Mouse (Mus musculus): Measurements from ENCODE around the gene Zdhhc14. TPM values are rescaled to one million over a fixed set of nuclear protein-coding genes. Genes with fewer than 3 reads are reported as not detected.
A peak's percentile ranks its signal among the peaks of the same experiment; 100 is the strongest.

The Zdhhc14 gene
- total RNA-seq, 2 experiments from 2014 or later: 46.3 to 57.8 TPM

DNA sequence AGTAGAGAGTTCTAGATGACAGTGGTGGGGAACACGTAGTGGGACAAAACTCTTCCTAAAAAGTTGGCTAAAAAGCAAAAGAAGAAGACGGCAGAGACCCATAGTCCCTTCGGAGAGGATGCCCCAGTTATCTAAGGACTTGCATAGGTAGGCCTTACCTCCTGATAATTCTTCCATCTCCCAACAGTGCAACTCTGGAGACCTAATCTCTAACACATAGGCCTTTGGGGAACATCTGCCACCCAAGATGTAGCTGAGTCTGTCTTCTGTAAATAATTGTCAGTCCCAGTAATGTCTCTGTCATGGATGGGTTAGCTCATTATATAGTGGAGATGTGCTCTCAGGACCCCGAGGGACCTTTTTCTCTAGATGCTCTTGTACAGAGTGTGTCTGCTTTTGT lies 6.6 kb downstream of the Zdhhc14 start:
- ATAC-seq (replicated peaks; ENCODE audit: low FRiP score, poor library complexity, severe bottlenecking): peak; percentile 60

GRCm38 (mm10) chr17:5503981-5504760 lies 11.8 kb downstream of the Zdhhc14 start:
- ATAC-seq (replicated peaks; ENCODE audit: low FRiP score, poor library complexity, severe bottlenecking): no peak

- ATAC-seq (replicated peaks; ENCODE audit: low FRiP score, poor library complexity, severe bottlenecking): peak; percentile 54
Observed at GRCm38 (mm10) chr17:5504969-5505368, 12.6 kb downstream of the Zdhhc14 start.

GRCm38 (mm10) chr17:5506553-5506952 lies 14.2 kb downstream of the Zdhhc14 start:
- peak; percentile 56 for ATAC-seq (replicated peaks; ENCODE audit: low FRiP score, poor library complexity, severe bottlenecking)

- ATAC-seq (replicated peaks; ENCODE audit: low FRiP score, poor library complexity, severe bottlenecking): peak; percentile 85
Observed at GRCm38 (mm10) chr17:5506988-5507387, 14.6 kb downstream of the Zdhhc14 start.

DNA sequence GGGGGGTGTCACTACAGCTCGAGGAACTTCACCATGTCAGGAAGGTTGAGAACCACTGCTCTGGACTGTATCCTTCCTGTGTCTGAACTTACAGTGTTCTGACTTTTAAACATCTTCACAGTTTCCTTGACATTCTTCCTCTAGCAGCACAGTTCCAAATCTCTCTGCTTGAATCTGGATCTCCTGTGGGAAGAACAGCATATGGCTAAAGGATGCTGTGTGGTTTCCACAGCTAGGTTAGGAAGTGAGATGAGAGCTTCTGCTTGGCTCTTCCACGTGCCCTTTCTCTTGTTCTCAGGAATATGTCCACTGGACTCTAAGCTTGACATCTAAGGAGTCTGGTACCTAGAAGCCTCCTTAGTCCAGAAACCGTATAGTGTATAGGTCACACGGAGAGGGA lies 15.7 kb downstream of the Zdhhc14 start:
- ATAC-seq (replicated peaks; ENCODE audit: low FRiP score, poor library complexity, severe bottlenecking): no peak

DNA sequence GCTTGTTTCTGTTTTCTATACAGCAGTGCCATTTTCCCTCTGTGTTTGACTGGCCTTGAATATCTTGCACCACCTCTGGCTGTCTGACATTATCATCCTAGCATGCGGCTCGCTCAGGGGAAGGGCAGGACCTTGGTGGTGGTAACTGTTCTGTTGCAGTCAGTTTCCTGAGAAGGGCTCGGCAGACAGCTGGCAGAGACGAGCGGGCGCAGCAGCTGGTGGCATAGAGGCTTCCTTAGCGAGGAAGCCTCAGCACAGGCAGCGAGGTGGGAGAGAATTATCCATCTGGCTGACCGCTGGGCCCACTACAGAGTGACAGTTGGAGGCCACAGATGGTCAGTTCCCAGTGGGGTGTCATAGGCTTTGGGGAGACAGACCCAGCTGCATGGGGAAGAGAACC lies 18.2 kb downstream of the Zdhhc14 start:
- ATAC-seq (replicated peaks; ENCODE audit: low FRiP score, poor library complexity, severe bottlenecking): peak; percentile 54

DNA sequence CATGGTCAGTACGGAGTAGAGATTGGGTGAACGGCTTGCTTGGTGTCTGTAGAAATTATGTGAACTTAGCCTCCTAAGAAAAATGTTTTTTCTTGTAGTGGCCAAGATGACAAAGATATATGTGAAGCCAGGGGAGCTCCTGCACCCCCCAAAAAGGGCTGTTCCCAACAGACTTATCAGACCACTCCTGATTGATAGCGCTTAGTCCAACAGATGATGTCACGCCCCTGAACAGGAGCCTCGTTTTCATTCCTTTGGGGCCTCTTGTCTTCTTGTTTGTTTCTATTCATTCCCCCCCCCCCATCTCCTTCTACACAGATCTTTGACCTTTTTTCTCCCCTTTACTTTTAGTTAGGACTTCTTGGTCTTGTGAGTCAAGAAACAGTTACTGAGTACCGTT lies 19.4 kb downstream of the Zdhhc14 start:
- ATAC-seq (replicated peaks; ENCODE audit: low FRiP score, poor library complexity, severe bottlenecking): no peak

GRCm38 (mm10) chr17:5519466-5519865 lies 27.1 kb downstream of the Zdhhc14 start:
- ATAC-seq (replicated peaks; ENCODE audit: low FRiP score, poor library complexity, severe bottlenecking): no peak

DNA sequence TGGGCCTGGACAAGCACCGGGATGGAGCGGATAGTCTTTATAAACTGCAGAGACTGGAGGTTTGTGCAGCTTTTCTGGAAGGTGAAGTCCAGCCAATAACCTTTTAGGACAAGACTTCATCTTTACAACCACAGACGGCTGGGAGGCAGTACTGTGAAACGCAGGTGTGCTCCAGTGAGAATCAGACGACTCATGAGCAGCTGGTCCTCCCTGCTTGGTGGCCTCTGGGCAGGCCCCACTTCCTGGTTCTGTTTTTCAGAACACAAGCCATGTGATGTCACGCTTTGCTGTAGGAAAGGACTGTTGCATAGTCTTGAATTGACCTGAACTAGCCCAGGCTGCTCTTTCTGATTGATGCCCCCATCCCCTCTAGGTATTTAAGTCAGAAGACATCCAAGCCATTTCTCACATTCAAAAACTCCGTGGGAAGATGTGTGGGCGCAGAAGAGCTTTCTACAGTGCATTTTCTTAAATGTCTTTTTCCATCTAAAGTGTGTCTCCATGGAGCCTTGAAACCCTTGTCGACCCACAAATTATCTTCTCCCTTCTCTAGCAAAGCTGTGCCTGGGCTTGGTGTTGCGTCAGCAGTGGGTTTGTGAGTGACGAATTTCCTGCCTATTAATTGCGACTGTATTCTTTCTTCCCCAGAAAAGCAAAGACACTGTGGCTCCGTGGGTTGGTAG lies 27.7 kb downstream of the Zdhhc14 start:
- no peak for ATAC-seq (replicated peaks; ENCODE audit: low FRiP score, poor library complexity, severe bottlenecking)

DNA sequence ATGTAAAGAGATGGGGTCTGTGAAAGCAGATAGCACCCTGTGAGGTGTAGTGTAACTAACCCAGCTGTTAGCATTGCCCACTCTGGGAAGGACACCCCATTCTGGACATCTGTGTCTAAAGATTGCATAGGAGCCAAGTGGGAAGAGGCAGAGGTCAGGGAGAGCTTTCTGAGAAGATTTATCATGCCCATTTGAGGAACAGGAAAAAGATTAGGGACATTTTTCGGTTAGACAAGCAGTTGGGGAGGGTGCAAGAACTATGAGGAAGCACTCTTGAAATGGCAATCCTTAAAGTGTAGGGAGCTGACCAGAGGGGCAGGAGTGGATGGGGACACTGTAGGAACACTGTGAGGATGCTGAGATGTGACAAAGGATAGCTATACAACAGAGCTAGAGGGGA lies 29.2 kb downstream of the Zdhhc14 start:
- no peak for ATAC-seq (replicated peaks; ENCODE audit: low FRiP score, poor library complexity, severe bottlenecking)

- ATAC-seq (replicated peaks; ENCODE audit: low FRiP score, poor library complexity, severe bottlenecking): no peak
Observed at GRCm38 (mm10) chr17:5529552-5529951, 37.2 kb downstream of the Zdhhc14 start.

DNA sequence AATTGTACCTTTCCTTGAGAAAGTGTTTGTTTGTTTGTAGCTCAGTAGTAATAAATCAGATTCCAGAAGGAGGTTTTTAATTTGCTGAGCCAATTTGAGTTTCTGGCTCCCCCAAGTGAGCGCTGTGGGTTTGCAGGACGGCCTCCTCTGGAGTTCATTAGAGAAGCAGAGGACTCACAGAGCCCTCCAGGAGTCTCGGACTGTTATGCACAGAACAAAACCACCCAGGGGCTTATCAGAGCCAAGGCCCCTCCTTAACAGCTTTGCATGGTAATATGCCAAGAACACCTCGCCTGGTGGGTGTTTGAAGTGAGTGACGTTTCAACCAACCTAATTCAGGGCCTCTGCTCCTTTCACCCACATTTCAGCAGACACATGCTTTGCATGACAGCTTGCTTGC lies 40.5 kb downstream of the Zdhhc14 start:
- no peak for ATAC-seq (replicated peaks; ENCODE audit: low FRiP score, poor library complexity, severe bottlenecking)

- ATAC-seq (replicated peaks; ENCODE audit: low FRiP score, poor library complexity, severe bottlenecking): no peak; the same call in 1 of the 2 replicates
Observed at GRCm38 (mm10) chr17:5535357-5535756, 43.0 kb downstream of the Zdhhc14 start.

DNA sequence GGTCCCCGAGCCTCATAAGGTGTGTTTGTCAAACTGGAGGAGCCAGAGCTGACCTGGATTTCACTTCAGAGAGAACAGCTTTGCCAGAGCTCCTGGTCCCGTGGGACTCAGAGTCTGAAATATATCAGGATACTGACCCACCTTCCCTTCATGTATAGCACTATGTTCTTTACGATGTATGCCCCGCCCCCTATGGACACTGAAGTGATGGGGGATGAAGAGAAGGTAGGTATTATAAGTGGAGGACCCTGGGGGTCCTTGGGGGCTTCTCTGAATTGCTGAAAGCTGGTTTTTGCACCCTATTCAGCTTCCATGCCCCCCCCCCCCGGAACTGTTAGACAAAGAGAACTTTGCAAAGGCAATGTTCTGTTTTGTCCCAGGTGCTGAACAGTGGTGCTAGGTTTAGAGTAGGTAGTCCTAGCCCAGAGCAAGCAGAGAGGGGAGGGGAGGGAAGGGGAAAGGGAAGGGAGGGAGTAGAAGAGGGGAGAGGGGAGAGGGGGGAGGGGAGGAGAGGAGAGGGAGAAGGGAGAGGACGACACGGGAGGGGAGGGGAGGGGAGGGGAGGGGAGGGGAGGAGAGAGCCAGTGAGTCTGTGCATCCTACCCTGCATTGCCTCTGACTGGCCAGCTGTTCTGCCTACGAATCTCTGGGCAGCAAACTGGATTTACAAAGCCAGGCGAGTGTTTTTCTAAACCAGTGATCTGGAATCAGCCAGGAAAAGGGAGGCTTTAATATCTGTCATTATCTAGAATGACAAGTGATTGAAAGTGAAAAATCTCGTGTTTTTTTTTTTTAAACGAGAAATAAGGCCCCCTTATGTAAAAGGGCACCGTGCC lies 44.1 kb downstream of the Zdhhc14 start:
- no peak for ATAC-seq (replicated peaks; ENCODE audit: low FRiP score, poor library complexity, severe bottlenecking)

- no peak for ATAC-seq (replicated peaks; ENCODE audit: low FRiP score, poor library complexity, severe bottlenecking)
Observed at GRCm38 (mm10) chr17:5537095-5537575, 44.8 kb downstream of the Zdhhc14 start.

GRCm38 (mm10) chr17:5542177-5542576 lies 49.8 kb downstream of the Zdhhc14 start:
- no peak for ATAC-seq (replicated peaks; ENCODE audit: low FRiP score, poor library complexity, severe bottlenecking)

- no peak for ATAC-seq (replicated peaks; ENCODE audit: low FRiP score, poor library complexity, severe bottlenecking)
Observed at GRCm38 (mm10) chr17:5544065-5544464, 51.7 kb downstream of the Zdhhc14 start.

DNA sequence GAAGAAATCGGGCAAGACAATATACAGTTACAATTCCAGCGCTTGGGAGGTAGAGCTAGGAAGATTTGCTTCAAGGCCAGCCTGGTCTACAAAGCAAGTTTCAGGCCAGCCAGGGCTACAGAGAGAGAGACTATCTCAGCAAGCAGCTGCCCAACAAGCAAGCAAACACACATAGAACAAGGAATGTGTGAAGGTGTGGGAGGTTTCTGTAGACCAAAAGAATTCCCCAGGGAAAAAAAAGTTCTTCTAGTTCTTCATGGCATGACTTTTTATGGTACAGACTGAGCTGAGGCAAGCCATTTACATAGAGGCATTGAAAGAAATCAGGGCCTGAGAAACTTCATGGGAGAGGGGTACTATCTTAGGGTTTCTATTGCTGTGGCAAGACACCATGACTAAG lies 52.7 kb downstream of the Zdhhc14 start:
- ATAC-seq (replicated peaks; ENCODE audit: low FRiP score, poor library complexity, severe bottlenecking): no peak

DNA sequence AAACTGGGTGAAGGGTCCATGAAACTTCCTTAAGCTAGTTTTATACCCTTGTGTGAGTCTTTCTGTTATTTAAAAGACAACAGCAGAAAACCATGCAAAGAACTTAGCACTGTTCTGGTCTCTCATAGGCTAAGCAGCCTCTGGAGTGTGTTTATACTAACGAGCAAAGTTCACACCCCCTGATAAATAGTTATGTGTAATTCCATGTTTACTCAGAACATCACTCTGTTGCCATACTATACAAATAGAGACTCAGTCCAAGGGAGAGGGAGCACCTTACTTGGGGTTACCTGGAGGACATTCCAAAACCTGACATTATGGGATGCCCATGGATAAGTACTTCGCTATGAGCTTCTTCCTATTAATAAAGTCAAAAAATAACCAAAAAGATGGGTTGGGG lies 56.2 kb downstream of the Zdhhc14 start:
- ATAC-seq (replicated peaks; ENCODE audit: low FRiP score, poor library complexity, severe bottlenecking): no peak

All from erythroid progenitor cell, adult 5-6 weeks (primary cell).